Mouse (Mus musculus) kidney, adult 2 months (tissue): ENCODE data around the gene Cutc.

Source experiments
- CTCF ChIP-seq: fragments of 200-500 bp; conservative IDR thresholded peaks from 2 replicates; pipeline ENCODE4 v1.5.1; 2011; ENCODE audit warnings: low read depth, mild to moderate bottlenecking, control low read depth, low read length, moderate library complexity, mixed read lengths; ENCODE audit not compliant: insufficient read depth, insufficient read length
- POLR2A ChIP-seq: fragments of 200-500 bp; IDR thresholded peaks from one replicate; pipeline ENCODE4 v1.6.1; 2011; ENCODE audit warnings: low read depth, low read length, control low read depth

DNA sequence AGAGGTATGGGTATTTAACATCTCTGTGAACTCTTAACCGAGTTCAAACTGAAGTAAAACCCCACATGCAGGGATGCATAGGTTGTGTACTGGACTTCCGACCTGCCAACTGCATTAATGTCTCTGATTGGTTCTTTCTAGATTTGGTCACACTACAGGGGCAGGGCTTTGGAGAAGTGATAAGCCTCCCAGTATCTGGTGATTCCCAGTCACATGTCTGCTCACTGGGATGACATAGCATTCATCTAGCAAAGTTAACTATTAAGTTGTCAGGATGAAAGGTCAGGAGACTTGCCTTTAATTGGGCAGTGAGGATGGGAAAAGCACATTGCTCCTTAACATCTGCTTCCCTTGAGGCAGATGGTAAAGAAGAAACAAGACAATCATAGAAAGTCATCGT is 29.2 kb downstream of the Cutc start, which contains the start of gene Abcc2:
- peak; percentile 9 for TF ChIP-seq POLR2A
- TF ChIP-seq CTCF = no peak
